26 mouse cellular contexts compared by ENCODE assay signal in the genomic region with DNA sequence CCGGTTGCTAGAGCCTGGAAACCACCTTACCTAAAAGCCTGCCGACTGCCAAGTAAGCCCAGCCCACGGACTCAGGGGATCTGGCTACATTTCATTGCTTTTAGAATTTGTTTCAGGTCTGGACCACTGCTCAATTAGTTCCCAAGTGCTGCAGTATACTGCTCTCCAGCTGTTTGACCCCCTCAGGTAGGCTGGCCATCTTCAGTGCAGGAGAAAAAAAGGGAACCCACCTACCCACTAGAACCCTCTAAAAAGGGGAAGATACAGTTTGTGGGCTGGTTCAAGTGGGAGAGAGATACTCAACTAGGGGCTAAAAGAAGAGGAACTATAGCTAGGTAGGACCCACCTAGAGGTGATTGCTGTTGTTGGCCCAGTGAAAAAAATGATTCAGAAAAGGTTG. TPM values are rescaled to one million over a fixed set of nuclear protein-coding genes. Genes with fewer than 3 reads are reported as not detected.
DNase-seq lines count a peak whose midpoint lies in the region; ATAC-seq and TF ChIP-seq lines count a peak whose summit lies in the region.
"Had no signal": no experiment of that assay in that cellular context is flagged by ENCODE, and none has a peak within 500 bp of the region (broad histone marks: within the 10 kb centered on the region; RNA-seq: fewer than 3 reads in every experiment).

No protein-coding gene starts in this region.

- peaks cover 14% of the 10 kb centered on the region for H3K4me1 ChIP-seq in liver, embryonic 11.5 days (replicated peaks; ENCODE audit: control insufficient read depth, insufficient read depth, low read length)
- H3K4me1 ChIP-seq in liver, embryonic 14.5 days (replicated peaks; ENCODE audit: control insufficient read depth in 2 of 2, insufficient read depth in 2 of 2, low read length in 1 of 2): peaks cover 3 to 20% of the 10 kb centered on the region in 2 experiments

- no peaks in the 10 kb centered on the region for H3K27me3 ChIP-seq in liver, embryonic 11.5 days (replicated peaks; ENCODE audit: control insufficient read depth, insufficient read depth, low read length)
- no peaks in the 10 kb centered on the region for H3K27me3 ChIP-seq in liver, embryonic 14.5 days (ENCODE audit: control insufficient read depth, insufficient read depth, low read length)
- H3K27me3 ChIP-seq: midbrain, embryonic 13.5 days; neural tube, embryonic 13.5 days; Patski had no signal

- no peak overlapping the region for H3K9ac ChIP-seq in liver, embryonic 11.5 days (ENCODE audit: low read depth, low read length)
- no peak overlapping the region for H3K9ac ChIP-seq in liver, embryonic 14.5 days (replicated peaks)
- H3K9ac ChIP-seq: heart, embryonic 13.5 days; midbrain, embryonic 13.5 days; neural tube, embryonic 13.5 days had no signal

- WGBS in liver, embryonic 11.5 days: 44% methylated on average over 3 of the region's 3 CpGs
- WGBS in liver, embryonic 14.5 days (ENCODE audit: insufficient replicate concordance): 33% methylated on average over 3 of the region's 3 CpGs

- no peak for DNase-seq in liver, embryonic 11.5 days (ENCODE audit: low spot score)
- DNase-seq in liver (no peak), MN1 (ENCODE audit: low spot score) (peak; percentile 29)
- DNase-seq in liver, embryonic 14.5 days (ENCODE audit: low read depth in 3 of 3, low spot score in 3 of 3): no peak
- DNase-seq in frontal cortex, postnatal 25 days (ENCODE audit: low spot score in 2 of 2): no peak
- DNase-seq in embryo, embryonic 11 days: no peak
- no peak for DNase-seq in right cerebral cortex, postnatal 14 days
- DNase-seq: cerebellum, postnatal 25 days; heart, adult 18-20 months had no signal

- no peak for TF ChIP-seq EP300 in liver, embryonic 14.5 days (IDR thresholded peaks at IDR 0.05; ENCODE audit: low read depth)

- no peak overlapping the region for H3K27ac ChIP-seq in liver, embryonic 11.5 days (ENCODE audit: low read depth, low read length)
- H3K27ac ChIP-seq in liver, embryonic 14.5 days: no peak overlapping the region
- H3K27ac ChIP-seq: forebrain, embryonic 10.5 days; gastrocnemius, adult 2 months; heart, embryonic 13.5 days; macrophage; midbrain, embryonic 13.5 days; neural tube, embryonic 13.5 days had no signal

- no peak for TF ChIP-seq CTCF in liver, embryonic 14.5 days (IDR thresholded peaks at IDR 0.05; ENCODE audit: low read depth)

- no peaks in the 10 kb centered on the region for H3K9me3 ChIP-seq in liver, embryonic 11.5 days (ENCODE audit: control insufficient read depth, low read length)
- no peaks in the 10 kb centered on the region for H3K9me3 ChIP-seq in liver, embryonic 14.5 days (ENCODE audit: control insufficient read depth, low read length)
- H3K9me3 ChIP-seq: forebrain, embryonic 10.5 days; heart, embryonic 13.5 days; midbrain, embryonic 13.5 days; neural tube, embryonic 13.5 days had no signal

- no peak for ATAC-seq in liver, embryonic 11.5 days (replicated peaks; ENCODE audit: low FRiP score)
- ATAC-seq in liver, embryonic 14.5 days (ENCODE audit: insufficient read depth): no peak
- ATAC-seq in neutrophil, adult 5-6 weeks (ENCODE audit: extremely low read depth, insufficient number of reproducible peaks, low FRiP score, poor library complexity, severe bottlenecking): peak; percentile 9; the same call in 1 of the 2 replicates
- ATAC-seq: hindbrain, embryonic 16.5 days; intestine, embryonic 16.5 days; midbrain, embryonic 13.5 days; Patski had no signal

- no peaks in the 10 kb centered on the region for H3K36me3 ChIP-seq in liver, embryonic 11.5 days (ENCODE audit: control insufficient read depth, insufficient read depth, low read length)
- no peaks in the 10 kb centered on the region for H3K36me3 ChIP-seq in liver, embryonic 14.5 days (replicated peaks; ENCODE audit: control insufficient read depth, insufficient read depth, low read depth)
- H3K36me3 ChIP-seq: forebrain, embryonic 10.5 days; heart, embryonic 13.5 days; midbrain, embryonic 13.5 days; neural tube, embryonic 13.5 days had no signal

- peak overlapping the region; percentile 7; the same call in 1 of the 2 replicates for H3K4me2 ChIP-seq in liver, embryonic 11.5 days
- H3K4me2 ChIP-seq in liver, embryonic 14.5 days (ENCODE audit: low read depth): peak overlapping the region; percentile 28
- H3K4me2 ChIP-seq: heart, embryonic 13.5 days; midbrain, embryonic 13.5 days; neural tube, embryonic 13.5 days had no signal

- H3K4me3 ChIP-seq in liver, embryonic 11.5 days (ENCODE audit: low read depth, low read length): no peak overlapping the region
- no peak overlapping the region for H3K4me3 ChIP-seq in liver, embryonic 14.5 days (ENCODE audit: insufficient read depth in 1 of 2, low read depth in 2 of 2, low read length in 2 of 2)
- H3K4me3 ChIP-seq: forebrain, embryonic 10.5 days; gastrocnemius, adult 2 months; heart, embryonic 13.5 days; midbrain, embryonic 13.5 days; neural tube, embryonic 13.5 days had no signal

RNA-seq across cellular contexts. Expression of gene Abhd16b, which starts 0.8 kb away (rescaled TPM):
- polyA plus RNA-seq in liver, embryonic 11.5 days (2014; fragmentation: Nextera tagmentation; extraction: Ambion mirVana): 0.13 TPM in 1 of 2 replicates, not detected in the other
- 0.01 TPM in 1 of 2 replicates, not detected in the other for polyA plus RNA-seq in liver, embryonic 14.5 days (2012; rRNA removed)
- not detected in 2 replicates for polyA plus RNA-seq in liver, embryonic 14.5 days (2014; fragmentation: Nextera tagmentation; extraction: Ambion mirVana)
- total RNA-seq in neutrophil, adult 5-6 weeks (2017): 0.35 TPM in 1 of 2 replicates, not detected in the other
- total RNA-seq: adrenal gland, postnatal 14 days; gastrocnemius, adult 2 months; heart, adult 18-20 months; heart, postnatal 25 days; layer of hippocampus, adult 18-20 months; layer of hippocampus, postnatal 25 days; left cerebral cortex, postnatal 25 days had no signal
- polyA plus RNA-seq: brain, embryonic 14.5 days; forebrain, embryonic 10.5 days; limb, embryonic 14.5 days; macrophage; midbrain, embryonic 13.5 days had no signal

RNA-seq across cellular contexts. Expression of gene Tpd52l2, which starts 4.7 kb away (rescaled TPM):
- polyA plus RNA-seq in liver, embryonic 11.5 days (2014; fragmentation: Nextera tagmentation; extraction: Ambion mirVana): 149 and 156 TPM in 2 replicates
- polyA plus RNA-seq in liver, embryonic 14.5 days (2012; rRNA removed): 19.6 and 36.1 TPM in 2 replicates
- polyA plus RNA-seq in liver, embryonic 14.5 days (2014; fragmentation: Nextera tagmentation; extraction: Ambion mirVana): 78.3 and 80.5 TPM in 2 replicates
- 54.2 and 61.4 TPM in 2 replicates for total RNA-seq in neutrophil, adult 5-6 weeks (2017)

RNA-seq across cellular contexts. Expression of gene Dnajc5, which starts 28.1 kb away (rescaled TPM):
- polyA plus RNA-seq in liver, embryonic 11.5 days (2014; fragmentation: Nextera tagmentation; extraction: Ambion mirVana): 61.1 and 65.6 TPM in 2 replicates
- polyA plus RNA-seq in liver, embryonic 14.5 days (2012; rRNA removed): 12.5 and 13.9 TPM in 2 replicates
- polyA plus RNA-seq in liver, embryonic 14.5 days (2014; fragmentation: Nextera tagmentation; extraction: Ambion mirVana): 20.0 and 23.7 TPM in 2 replicates
- 81.3 and 85.7 TPM in 2 replicates for total RNA-seq in neutrophil, adult 5-6 weeks (2017)

RNA-seq across cellular contexts. Expression of gene Zbtb46, which starts 33.0 kb away (rescaled TPM):
- polyA plus RNA-seq in liver, embryonic 11.5 days (2014; fragmentation: Nextera tagmentation; extraction: Ambion mirVana): 25.2 and 26.9 TPM in 2 replicates
- polyA plus RNA-seq in liver, embryonic 14.5 days (2012; rRNA removed): 4.4 and 5.3 TPM in 2 replicates
- 6.5 and 6.8 TPM in 2 replicates for polyA plus RNA-seq in liver, embryonic 14.5 days (2014; fragmentation: Nextera tagmentation; extraction: Ambion mirVana)
- total RNA-seq in neutrophil, adult 5-6 weeks (2017): 0.74 and 1.0 TPM in 2 replicates
